Mouse (Mus musculus): ENCODE measurements around the gene Rasgrp1.
A peak's percentile ranks its signal among the peaks of the same experiment; 100 is the strongest.

Rasgrp1 gene

DNA sequence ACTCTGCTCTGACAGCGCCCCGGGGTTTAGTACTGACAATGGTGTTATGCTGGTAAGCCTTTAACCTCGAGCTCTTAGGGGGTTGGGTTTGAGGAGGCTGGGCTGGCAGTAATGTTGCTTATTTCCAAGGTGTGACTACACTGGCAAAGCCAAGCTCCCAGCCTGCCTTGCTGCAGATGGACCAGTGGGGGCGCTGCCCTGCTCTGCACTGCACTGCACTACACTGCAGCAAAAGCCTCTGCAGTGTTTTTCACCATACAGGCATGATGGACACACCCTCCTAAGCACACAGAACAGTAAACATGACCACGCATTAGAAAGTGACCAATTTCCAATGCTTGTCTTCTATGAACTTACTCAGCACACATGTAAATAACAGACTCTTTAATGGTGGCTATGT, 11.2 kb downstream of the Rasgrp1 start:
- DNase-seq (ENCODE audit: low spot score in 2 of 2) = peak in 1 of 2 experiments; percentile 74

DNA sequence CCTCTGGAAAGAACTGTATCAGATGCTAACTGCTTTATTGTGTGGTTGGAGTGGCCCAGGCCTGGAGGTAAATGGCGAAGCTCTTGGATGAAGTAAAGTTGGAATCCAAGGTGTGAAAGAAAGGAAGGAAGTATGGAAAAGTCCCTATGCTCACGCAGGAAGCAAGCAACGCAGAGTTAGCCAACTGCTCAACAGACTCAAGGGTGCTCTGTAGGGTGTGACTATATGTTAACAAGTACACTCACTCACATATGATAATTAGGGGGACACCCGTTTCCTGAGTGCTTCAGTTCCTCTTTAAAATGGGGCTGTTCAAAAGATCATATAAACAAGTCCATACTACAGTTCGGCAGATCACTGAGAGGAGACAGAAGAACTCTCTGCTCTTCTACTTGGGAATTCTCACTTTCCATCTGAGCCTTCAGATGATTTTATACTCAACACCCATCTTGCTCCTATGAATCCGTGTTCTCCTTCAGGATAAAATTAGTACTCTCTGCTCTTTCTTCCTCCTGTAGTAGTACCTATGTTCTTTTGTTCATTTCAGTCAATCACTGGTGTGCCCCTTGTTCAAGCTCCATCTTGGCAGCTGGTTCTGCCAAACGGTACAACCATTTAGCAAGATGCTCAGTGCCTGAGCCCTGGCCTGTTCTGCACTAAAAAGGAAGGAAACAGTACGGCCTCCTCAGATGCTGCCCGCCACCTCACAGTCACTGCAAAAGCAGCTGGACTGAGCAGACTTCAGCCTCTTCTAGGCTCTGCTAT, 14.1 kb downstream of the Rasgrp1 start:
- DNase-seq (ENCODE audit: low spot score in 2 of 2) = no peak

DNA sequence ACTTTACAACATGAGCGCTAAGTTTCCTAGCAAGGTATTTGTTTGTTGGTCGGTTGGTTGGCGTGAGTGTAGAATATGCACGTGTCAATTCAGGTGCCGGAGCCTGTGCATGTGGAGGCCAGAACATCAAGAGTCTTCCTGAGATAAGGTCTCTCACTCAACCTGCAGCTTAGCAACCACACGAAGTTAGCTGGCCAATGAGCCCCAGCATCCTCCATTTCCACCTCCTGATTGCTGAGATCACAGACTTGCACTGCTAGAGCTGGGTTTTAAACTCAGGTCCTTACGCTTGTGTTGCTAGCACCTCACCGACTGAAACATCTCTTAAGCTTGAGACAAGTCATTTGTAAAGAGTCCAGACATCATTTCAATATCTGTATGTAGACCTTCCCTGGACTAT, 20.4 kb downstream of the Rasgrp1 start:
- DNase-seq (ENCODE audit: low spot score in 2 of 2) = no peak

DNA sequence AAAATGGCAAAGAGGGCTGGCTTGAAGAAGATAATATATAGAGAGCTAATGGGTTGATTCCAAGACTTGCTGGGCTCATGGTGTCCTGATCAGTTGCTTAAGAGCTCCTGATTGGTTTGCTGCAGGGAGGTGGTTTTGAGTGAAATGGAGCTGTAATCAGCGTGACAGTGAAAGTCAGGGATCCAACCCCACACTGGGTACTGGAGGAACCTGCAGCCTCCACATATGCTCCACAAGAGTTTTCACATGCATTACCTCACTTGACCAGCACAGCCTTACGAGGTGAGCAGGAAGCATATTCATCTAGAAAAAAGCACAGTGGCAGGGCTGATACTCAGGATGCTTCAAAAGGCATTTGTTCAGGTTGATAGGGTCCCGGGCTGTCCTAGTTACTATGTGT, 21.6 kb downstream of the Rasgrp1 start:
- no peak for DNase-seq (ENCODE audit: low spot score in 2 of 2)

DNA sequence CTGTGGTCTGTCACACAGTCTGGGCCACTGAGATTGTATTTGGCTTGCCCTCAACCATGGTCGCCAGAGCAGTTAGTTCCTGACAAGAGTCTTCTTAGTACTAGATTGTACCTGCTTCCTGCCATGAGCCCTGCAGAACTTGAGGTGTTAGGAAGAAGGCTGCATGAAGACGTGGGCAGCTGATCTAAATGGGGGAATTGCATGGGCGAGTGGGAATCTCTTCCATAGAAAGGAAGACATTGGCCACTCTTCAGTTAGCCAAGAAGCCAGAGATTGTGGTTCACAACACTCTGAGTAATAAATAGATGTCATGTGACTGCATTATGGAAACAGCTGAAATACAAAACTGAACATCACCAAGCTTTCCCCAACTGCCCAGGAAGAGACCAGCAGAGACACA, 23.8 kb downstream of the Rasgrp1 start:
- DNase-seq (ENCODE audit: low spot score in 2 of 2) = no peak

DNA sequence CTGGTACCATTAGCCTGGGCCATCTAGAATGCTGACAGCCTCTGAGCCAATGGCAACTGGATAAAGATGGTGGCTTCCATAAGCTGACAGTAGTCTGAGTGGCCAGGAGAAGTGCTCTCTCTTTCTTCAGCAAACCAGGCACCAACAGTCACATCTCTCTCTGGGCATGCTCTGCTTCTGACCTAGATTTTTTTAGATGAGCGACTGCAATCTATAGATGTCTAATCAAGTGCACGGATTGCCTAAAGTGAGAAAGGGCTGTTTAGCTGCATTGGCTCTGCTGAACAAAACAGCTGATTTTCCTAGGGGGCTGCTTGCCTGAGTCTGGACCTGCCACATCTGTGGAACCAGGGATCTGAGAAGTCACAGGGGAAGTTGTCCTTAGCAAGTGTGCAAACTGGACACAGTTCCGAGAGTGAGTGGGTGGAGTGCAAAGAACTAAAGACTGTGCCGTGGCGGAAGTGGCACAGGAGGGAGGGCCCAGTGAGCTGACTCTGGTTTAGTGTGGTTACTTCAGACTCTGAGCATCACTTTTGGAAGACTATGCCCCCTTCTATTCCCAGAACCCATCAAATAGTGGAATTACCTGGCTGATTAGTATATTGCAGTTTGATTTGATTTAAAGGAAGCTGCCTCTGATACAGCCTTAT, 29.1 kb downstream of the Rasgrp1 start:
- DNase-seq (ENCODE audit: low spot score in 2 of 2) = no peak

DNA sequence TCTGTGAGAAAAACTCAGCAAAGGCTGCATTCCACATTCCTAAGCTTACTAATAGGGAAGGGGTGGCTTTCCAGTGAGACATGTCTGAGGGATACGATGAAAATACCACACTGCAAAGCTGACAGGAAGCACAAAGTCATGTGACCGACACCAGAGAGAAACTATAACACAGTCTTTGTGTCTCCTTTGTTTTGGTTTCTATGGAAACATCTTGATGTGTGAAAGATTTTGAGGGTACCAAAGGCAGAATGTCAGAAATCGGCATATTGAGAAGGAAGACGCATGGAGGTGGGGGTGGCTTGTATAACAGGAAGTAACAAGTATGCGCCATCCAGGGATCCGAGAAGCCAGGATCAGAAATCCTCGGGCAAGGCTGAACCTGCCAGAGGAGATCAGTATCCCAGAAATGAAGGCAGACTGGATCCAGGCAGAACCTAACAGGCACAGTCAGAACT, 30.3 kb downstream of the Rasgrp1 start:
- DNase-seq (ENCODE audit: low spot score in 2 of 2) = peak in 1 of 2 experiments; percentile 49

DNA sequence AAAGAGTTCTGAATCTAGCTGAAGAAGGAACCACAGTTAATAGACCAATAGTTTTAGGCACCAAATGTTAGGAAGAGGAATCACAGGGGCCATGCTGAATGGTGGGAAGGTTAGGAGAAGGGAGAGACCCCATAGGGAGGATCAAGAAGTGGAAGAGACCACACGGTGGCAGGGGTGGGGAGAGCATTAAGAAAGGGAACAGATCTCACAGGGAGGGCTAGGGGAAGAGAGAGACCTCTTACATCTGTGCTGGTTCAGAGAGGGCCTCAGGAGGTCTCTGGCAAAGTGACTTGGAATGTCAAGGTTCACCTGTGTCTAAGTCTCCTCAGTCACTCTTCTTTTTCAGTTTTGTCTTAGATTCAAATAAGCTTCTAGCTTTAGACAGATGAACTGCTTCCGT, 30.8 kb downstream of the Rasgrp1 start:
- no peak for DNase-seq (ENCODE audit: low spot score in 2 of 2)

DNA sequence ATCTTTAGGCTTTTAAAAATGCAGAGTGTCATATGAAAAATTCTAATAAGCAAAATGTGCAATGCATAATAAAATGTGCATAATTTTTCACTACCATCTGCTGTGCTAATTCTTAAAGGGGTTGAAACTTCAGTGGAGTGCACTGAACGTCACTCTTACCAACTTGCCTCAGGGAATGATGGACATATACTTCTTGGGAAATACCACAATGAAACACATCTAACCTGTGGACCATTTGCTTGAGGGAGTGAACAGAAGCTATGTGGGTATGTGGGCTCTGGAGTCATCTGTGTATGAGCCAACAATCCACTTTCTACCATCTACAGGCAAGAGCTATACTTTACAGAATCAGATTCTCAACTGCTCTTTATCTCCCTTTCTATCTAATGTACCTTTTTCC, 31.5 kb downstream of the Rasgrp1 start:
- no peak for DNase-seq (ENCODE audit: low spot score in 2 of 2)

DNA sequence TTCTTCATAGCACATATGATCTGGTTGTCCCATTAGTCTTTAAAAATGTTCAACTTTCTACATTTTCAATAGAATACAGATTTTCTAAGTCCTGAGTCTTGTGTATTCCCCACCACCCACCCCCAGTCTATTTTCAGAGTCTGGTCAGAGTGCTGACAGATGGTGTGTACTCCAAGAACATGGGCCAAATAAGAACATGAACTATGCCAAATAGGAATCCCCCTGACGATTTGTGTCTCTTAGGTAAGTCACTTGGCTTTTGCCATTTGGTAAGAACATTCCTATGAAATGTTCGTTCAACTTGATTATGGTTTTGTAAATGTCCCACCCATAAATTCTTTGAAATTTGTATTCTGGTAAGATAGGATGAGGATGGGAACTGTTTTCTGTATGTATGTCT, 33.8 kb downstream of the Rasgrp1 start:
- DNase-seq (ENCODE audit: low spot score in 2 of 2) = no peak

DNA sequence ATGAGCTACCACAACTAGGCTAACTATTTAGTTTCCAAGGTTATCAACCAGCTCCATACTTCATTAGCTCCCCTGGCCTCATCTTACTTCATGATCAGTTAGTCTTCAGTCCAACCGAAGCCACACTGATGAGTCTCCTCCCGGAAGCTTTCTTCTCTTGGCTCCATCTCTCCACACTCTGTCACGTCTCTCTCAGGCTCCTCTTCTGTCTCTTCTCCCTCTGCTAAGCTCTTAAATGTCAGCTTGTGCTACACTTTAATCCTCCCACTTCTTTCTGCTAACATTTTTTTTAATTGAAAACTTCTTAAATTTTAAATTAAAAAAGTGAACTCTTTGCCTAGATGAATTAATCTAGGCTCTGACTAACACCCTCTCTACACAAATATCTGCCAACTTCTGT, 34.8 kb downstream of the Rasgrp1 start:
- DNase-seq (ENCODE audit: low spot score in 2 of 2) = no peak

DNA sequence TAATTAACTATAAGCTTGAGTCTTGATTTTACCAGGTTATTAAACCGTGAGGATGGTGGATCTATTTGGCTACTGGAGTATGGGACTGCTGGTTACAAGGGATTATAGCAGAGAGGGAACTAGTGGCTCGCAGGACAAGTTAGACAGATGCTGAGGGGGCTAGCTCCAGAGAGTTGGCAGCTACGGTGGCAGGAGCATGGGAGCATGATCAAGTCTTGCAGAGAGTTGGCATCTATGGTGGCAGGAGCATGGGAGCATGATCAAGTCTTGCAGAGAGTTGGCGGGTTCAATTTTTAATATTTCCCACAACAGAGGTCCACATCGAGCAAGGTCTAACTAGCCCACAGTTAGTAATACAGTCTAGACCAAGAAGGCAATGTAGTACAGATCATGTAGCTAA, 37.9 kb downstream of the Rasgrp1 start:
- DNase-seq (ENCODE audit: low spot score in 2 of 2) = no peak

DNA sequence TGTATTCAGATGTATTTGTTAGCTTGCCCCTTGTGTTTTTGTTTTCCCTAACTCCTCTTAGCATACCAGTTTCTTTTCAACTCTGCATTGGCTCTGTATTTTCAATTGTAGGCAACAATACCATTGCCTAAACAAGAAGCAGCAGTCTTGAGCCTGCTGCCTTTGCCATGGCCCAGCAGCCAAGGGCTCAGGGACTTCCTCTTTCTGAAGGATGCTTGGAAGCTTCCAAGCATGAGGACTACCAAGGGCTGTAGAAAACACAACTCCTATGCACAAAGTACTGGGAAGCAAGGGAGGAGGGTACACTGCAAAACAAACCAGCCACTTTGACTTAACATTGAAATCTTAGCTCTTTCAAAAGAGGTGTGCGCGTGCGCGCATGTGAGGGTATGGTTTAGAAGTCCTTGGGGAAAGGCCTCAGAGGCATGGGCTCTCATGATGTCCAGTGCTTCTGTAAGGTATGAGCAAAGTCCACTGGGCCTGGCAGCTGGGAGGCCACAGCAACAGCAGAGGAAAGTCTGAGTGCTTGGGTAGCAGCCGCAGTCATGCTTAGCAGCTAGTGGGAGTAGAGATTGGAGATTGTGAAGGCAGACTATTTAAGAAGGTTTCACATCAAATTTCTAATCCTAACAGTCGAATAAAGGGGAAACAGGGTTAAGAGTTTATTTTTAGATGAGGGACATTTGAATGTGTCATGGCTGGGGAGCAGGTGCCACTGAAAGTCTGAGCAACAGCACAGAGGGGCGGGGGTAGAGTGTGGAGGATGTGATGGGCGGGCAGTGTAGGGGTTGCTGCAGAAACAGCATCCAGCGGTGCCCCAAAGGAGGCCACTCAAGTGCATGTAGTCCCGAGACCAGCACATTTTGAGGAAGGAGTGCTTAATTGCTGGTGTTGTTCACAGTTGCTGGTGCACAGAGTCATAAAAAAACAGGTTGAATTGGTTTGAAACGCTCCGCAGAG, 39.1 kb downstream of the Rasgrp1 start:
- peak; percentile 69 to 76 for DNase-seq (ENCODE audit: low spot score in 2 of 2)

DNA sequence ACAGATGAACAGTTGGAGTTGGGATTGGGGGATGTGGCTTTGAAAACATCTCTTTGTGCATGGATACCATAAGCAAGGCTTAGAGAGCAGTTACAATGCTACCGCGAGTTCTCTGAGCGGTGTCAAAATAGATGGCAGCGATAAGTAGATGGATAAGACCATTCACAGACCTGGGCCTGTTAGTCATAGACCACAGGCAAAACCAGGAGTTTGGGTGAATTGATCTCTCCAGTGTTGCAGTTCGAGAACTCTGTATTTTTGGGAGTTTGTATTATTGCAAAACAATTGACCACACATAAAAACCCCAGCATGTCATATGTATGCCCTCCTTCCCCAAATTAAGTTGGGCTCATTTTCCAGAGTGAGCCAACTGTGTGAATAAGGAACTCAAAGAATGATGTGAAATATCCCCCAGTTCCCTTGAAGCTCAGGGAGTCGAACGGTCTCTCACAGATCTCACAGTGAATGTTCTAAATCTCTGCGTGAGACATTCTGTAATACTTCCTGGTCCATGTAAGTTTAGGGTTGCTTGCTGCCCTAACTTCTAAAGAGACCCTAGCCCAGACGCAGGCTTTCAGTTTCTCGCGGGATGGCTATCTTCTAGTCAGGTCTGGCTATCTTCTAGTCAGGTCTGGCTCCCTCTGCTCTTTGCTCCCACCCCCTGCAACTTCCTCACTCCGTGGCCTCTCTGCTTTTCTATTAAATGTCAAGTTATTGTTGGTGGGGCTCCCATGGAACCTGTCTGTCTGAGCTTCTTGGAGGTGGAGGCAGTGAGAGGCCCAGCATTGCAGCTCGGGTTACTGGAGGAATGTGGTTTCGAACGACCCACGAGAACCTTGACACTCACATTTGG, 43.0 kb downstream of the Rasgrp1 start:
- DNase-seq (ENCODE audit: low spot score in 2 of 2) = no peak

DNA sequence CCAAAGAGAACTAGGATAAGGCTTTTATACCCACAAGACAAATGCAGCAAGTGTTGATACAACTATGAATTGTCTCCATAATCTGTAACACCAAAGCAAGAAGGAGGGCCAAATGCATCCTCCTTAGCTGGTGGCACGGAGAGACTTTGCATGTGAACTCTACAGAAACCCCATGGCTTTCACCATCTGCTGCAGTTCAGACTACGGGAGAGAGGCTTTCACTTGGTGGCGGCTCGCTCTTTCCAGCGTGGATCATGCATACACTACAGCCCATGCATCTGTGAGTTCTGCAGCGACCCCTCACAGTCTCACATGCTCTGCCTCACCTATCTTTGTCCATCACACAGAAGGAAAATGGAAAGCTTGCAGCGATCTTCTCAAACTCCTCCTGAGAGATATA, 54.5 kb downstream of the Rasgrp1 start:
- no peak for DNase-seq (ENCODE audit: low spot score in 2 of 2)

DNA sequence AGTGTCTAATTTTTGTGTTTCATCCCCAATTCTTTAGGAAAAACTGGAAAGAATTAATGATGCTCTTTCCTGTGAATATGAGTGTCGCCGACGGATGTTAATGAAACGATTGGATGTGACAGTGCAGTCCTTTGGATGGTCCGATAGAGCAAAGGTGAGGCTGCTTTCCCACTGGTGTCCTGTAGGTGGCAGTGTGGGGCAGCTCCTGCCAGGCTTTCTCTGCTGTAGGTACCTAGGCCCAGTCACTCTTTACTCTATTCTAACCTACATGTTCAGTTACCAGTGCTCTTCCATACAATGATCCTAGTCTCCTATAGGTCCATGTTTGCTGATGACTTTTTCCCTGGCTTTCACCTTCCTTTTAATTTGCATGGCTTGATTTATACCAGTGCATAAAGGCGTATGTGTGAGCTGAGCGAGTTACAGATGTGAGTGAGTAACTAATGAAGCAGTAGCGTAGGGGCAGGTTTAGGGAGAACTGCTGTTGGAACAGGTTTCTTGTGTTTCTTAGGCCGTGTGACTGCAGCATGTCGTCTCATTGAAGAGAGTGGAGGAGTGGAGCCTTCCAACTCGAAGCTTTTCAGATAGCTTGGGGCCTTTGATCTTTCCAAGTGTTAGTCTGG, 78.9 kb downstream of the Rasgrp1 start:
- DNase-seq (ENCODE audit: low spot score in 2 of 2) = peak; percentile 58 to 88

DNA sequence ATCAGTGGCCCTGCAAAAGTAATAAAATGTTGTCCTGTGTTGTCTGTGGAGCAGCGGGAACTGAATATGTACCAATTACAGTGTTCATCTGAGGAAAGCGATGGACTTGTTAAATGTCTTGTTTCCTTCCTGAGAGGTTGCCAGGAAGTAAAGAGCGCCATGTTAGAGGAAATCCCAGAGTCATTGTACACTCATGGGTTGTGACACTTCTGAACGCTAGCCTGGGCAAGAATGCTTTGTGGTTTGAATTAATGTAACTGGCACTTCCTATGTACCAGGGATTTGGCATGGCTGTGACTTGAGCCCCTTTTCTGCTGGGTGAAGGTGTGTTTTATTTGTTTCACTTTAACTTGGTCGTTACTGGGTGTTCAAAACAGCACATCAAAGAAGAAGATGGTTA, 80.6 kb downstream of the Rasgrp1 start:
- DNase-seq (ENCODE audit: low spot score in 2 of 2) = no peak

DNA sequence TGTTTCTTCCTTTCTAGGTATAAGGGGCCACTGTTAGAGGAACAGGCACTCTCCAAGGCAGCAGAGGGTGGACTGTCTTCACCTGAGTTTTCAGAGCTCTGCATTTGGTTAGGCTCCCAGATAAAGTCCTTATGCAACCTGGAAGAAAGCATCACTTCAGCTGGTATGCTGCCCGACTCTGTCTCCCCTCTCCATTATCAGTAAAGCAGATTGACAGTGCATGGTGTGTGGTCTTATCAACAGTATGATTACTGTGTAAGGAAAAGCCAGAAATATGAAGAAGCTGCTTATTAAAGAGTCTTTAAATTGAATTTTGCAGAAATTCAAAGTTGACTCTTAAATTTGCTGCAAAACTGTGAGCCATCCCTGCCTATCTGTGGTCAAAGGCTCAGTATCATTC, 85.2 kb downstream of the Rasgrp1 start:
- no peak for DNase-seq (ENCODE audit: low spot score in 2 of 2)

DNA sequence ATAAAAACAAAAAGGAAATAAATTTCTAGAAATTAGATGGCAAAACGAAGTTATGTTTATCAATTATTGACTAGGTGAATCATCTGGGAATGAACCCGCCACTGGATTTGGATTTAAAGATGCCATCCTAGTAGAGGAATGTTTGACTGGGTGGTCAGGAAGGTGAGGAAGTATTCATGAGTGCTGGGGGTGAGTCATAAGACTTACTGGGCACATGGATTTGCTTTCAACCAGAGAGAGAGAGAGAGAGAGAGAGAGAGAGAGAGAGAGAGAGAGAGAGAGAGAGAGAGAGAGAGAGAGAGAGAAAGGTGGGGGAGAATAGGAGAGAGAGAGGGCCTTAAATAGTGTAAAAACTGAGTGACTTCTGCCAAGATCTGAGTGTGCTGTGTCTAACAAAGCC, 87.4 kb downstream of the Rasgrp1 start:
- no peak for DNase-seq (ENCODE audit: low spot score in 2 of 2)

DNA sequence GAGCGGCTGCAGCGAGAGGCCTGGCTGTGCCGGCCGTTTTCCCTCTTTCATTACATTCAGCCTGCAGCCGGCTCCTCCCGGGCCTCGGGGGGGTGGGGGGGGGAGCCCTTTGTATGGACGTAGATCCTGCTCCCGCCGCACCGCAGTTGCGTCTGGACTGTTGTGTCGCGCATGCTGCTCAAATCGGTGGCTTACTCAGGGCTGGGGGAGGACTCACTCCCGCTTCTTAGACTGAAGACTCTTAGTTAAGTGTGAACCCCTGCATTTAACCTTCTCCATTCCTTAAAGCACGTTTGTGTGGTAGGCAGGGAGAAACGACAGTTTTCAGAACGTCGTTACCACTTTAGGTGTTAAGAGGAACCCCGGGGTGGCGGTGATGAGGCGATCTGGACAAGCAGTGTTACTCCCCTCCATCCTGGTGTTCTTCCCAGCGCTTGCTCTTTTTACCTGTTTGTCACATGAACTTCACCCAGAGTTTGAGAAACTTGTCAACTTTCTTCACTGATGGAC, 92.7 kb downstream of the Rasgrp1 start:
- DNase-seq (ENCODE audit: low spot score in 2 of 2) = no peak

All from spleen, postnatal 4 days (tissue).